Mouse (Mus musculus) brain, embryonic 18.5 days (tissue): ENCODE measurements around the gene Jph4.

Source experiments
- DNase-seq: peaks from one replicate; pipeline ENCODE4 v3.0.0-alpha.2; 2012; ENCODE audit warnings: low read depth, low spot score

Jph4 gene

DNA sequence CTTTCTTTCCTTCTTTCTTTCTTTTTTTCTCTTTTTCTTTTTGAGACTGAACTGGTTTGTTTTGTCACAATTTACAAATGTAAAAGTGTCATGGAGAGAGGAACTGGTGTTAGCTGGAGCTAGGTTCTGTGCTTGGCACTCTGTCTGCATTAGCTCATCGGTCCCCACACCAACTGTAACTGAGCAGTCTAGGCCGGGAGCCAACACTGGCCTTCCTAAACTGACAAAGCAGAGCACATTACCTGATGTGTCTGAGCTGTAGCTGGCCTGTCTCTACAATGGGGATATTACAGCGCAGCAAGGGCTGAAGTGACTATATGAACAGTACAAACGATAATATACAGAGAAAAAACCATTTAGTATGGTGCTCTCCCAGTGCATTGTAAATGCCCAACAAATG, 2.1 kb upstream of the Jph4 start:
- no peak for DNase-seq

DNA sequence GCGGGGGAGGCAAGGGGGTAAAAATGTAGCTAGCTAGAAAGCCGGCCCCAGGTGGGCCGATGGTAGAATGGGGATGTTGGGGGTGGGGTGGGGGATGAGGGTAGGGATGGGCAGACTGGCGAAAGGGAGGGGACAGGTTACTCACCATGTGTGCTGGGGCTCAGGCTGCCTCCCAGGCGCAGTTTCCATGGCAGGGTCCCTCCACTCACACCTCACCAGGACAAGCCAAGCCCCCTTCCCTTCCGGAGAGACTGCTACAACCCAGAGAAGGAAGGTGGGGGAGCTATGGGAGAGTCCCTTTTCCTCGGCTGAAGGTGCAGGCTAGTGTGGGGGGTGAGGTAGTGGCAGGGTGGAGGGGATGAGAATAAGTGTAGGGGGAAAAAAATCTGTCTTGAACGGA, 889 bp downstream of the Jph4 start:
- no peak for DNase-seq

DNA sequence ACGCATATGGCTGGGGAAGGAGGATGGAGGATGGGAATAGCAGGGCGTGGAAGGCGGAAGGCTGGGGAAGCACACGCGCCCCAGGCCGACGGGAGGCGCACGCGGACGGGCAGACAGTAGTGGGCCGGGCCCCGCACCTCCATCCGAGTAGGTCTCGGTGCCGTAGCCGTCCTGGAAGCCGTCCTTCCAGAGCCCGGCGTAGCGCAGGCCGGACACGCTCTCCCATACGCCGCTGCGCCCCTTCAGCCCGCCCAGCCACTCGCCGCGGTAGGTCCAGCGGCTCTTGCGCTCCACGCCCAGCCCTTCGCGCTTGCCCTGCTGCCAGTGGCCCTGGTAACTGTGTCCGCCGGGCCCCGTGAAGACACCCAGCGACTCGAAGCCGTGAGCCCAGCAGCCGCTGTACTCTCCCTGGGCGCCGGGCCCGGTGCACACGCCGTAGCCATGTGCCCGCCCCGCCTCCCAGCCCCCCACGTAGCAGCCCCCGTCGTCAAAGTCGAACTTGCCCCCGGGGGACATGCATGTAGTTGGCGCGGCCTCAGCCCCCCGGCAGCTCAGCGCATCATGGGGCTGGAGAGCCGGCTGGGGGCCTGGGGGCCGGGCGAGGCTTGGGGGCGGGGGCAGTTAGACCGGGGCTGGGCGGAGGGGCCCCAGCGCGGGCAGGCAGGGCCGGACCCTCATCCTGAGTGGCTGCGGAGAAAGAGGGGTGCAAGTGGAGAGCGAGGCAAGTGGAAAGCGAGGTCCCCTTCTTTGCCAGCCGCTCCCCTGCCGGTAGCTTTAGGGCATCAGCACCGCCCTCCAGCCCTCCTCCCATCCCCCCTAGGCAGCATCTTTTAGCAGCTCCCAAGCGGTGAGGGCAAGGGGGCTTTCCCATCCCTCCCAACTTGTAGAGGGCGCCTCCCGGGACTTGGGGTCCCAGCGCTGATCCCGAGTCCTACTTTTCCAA, 1.7 kb downstream of the Jph4 start:
- DNase-seq: no peak

DNA sequence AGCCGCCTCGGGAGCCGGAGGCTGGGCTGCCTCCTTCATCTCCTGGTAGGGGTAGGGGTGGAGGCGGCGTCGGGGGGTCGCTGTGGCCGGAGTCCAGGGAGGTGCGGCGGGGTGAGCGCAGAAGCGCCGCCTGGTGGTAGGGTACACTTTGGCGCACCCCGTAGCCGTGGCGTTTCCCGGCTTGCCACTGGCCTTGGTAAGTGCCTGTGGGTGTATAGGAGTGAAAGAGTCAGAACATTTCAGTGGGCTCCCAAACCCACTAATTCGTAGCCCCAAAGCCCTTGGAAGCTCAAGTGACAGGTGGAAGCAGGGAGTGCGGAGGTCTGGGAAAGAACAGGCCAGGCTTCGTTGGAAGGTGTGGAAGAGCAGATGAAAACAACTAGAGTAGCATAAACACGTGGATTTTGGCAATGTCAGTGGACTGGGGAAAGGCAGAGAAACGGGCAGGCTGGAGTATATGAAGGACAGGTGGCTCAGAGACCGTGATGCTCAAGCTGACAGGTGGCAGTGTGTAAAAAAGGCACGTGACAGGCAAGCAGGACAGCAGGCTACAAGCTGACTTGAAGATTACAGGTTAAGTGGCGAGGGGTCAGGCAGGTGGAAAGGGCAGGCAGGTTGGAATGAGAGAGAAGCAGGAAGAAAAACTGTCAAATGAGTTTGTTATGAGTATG, 2.6 kb downstream of the Jph4 start:
- no peak for DNase-seq

DNA sequence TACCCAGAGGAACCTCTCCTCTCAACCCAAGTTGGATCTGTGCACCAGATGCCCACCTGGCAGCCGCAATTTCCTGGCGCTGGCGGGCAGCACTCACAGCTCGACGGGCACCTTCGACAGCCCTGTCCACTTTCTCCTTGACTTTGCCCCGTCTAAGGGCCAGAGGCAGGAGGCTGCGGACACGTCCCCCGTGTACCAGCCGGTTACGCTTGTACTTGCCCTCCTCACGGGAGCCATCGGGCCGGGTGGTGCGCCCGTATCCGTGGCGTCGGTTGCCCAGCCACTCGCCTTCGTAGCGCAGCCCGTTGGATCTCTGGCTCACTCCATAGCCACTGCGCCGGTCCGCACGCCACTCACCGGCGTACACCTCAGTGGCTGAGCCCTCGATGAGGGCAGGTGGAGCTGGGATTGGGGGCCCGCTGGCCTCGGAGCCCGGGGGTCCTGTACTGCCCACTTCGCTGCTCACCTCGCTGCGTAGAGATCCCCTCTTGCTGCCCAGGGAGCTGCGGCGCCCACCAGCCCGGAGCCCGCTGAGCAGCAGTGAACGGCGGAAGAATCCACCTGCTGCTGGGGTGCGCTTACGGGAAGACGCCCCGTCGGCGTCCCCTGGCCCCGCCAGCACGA, 3.3 kb downstream of the Jph4 start:
- DNase-seq: no peak

DNA sequence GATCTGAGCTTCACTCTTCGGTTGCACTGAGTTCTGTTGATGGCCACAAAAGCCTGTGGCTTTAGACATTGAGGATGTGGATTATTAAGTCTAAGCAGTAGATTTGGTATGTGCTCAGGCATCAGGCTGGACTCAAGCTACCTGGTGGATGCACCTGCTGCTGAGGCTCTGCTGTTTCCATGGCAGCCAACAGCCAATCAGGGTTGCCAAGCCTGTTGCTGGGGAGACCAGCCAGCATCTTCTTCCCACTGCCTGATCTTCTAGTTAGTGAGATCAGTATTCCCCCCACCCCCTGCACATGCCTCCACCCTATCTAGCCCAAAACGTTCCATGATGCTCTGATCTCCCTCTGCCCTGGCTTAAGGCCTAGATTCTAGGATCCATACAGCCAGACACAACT, 5.0 kb downstream of the Jph4 start:
- DNase-seq: no peak

DNA sequence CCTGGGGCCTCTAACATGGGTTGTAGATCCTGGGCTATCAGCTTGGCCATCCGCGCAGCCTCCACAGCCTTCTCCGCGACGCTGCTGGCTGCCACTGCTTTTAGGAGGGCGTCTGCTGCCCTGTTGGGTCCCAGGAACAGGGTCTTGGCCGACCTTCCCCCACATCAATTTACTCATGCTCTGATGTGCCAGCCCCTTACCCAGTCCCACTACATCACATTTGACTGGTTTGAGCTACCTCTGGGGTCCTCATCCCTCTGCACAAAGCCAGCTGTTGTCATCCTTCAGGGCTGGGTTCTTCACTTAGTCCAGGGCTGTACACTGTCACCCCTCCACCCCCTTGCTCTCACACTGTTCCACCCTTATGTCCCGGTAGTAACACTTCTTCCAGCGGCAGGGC, 6.7 kb downstream of the Jph4 start:
- no peak for DNase-seq

DNA sequence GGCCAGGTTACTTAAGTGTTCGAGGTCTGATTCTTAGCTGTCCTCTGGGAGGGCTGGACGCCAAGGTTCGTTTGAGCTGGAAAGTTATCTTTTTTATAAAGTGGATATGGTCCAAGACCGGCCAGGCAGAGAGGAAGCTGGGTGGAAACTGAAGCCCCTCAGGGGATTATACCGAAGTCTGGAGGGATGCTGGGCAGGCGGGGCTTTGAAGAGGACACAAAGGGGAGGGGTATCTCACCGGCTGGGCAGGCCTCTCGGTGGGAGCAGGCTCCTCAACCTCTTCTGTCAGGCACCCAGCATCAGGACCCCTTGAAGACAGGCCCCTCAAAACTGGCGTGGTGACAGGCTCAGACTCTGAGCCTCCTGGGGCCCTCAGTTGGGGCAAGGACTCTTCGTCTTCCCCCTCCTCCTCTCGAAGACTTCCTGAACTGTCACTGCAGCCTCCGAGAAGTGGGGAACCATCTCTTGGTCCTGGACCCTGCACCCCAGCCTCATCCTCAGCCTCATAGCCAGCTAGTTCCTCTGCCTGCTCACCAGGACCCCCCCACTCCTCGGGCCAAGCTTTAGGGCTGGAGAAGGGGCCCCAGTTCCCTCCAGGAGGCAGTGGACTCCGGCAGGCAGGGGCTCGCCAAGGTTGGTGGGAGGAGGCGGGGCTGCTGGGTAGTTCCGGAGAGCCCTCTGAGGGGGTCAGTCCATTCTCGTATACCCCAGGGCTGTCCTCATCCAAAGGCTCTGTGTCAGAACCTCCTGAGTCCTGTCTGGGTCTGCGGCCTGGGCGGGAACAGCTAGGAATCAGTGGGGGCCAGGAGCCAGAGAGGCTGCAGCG, 7.5 kb downstream of the Jph4 start:
- no peak for DNase-seq

DNA sequence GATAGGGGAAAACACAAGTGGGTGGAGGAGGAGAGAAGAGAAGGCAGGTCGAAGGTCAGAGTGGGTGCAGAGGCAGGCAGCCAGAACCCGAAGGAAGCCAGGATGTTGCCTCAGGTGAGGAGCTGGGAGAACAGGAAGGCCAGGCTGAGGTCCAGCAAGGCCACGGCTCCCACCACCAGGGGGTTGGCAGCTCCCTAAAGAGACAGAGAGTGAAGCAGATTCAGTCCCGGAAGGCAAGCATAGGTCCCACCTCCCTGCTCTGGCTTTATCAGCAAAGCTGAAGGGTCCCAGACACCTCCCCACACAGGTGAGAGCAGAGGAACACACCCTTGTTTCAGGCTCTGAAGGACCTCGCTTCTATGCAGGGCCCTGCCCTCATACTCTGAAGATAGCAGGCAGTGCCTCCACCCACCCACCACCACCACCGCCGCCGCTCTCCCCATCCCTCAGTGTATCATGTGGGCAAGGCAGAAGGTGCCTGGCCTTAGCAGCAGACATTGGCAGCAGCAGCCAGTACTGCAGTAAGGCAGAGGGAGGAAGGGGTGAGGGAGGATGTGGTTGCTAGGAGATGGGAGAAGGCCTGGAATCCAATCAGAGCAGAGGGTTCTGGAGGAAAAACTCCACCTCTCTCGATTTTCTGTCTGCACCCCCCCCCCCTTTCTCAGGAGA, 8.4 kb downstream of the Jph4 start:
- DNase-seq: peak; percentile 84

DNA sequence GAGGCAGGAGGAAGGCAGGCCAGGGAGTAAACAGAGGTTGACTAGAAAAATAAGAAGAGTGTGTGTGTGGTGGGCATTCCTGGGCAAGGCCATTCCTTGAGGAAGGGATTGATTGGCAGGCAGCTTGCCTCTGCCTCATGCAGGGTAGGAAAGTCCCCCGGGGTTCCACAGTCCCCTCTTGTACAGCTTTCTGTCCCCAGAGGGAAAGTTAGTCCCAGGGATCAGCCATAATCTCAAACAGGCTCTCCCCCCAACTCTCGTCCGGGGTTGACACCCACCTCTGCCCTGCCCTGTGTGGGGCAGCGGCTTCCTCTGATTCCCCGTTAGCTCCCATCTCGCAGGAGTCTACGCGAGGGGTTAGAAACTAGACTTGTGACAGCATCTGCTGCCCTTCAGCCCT, 9.7 kb downstream of the Jph4 start:
- no peak for DNase-seq

DNA sequence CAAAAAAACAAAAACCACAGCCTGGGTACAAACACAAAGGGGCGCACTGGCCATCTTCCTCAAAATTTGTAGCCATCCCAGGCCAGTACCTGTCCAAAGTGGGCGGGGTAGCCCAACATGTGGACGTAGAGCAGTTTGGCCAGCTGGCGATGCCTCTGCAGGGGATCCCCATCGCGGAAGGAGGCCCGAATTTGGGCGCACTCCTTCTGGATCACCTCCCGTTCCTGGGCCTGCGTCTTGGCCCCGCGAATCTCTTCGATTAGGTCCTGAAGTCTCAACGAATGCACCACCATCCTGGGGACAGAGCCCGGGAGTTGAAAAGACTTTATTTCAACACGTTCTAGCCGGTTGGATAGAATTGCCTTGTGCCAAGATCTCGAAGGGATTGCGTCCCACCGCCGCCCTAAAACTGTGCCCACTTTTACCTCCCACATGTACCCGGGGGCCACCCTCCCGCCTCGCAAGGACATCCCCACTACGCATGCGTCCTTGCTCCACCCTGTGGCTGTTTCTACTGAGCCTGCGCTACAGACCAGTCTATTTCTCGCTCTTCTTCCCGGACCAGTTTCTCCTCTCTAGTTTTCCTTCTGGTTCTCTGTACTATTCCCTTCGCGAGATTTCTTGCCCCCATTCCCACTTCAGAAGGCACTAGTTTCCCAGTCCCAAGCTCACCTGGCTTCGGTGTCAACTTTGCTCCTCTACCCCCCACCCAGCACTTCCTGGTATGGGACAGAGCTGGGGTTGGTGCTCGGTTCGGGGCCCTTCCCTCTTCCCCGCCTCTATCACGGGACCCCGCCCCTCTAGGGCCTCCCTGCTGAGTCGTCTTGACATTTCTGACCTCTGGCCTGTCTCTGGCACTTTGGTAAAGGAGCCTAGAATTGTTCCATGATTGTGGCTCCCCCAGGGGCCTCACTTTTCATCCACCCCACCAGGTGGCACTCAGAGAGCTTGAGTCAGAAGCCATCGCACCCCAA, 10.6 kb downstream of the Jph4 start, which contains the start of gene Ap1g2:
Ap1g2 (minus strand) TSS at position 758 of the 974 bp plus-strand sequence.
- DNase-seq: peak; percentile 78

DNA sequence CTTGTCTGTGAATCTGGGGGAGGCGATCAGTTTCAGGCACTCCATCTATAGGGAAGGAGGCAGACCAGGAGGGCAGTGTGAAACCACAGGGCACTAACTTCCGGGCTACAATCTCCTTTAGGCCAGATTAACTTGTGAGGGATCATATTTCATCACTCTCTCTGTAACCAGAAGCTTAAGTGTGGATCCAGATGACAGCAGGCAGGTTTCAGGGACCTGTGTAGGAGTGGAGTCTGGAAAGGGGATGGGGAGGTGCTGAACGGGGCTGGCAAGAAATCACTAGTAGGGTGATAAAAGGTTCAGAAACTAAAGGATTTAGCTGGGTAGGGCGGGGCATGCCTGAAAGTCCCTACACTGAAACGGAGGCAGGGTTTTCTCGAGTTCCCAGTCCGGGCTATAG, 11.3 kb downstream of the Jph4 start:
- no peak for DNase-seq

DNA sequence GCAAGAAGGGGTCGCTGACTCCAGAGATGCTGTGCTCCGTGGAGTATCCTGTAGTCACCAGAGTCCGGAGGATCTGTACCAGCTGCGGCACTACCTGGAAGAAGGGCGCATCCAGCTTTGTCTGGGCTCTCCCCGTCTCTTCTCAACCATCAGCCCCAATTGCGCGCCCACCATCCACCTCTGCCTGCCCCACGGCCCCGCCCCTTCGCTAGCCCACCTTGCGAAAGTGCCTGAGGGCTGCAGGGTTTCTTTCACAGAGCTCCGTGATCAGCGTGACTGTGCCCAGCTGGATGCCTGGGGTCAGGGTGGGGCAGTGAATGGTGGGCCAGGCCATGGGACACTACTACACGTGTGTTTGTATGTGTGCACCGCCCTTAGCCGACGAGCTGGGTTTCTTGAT, 12.4 kb downstream of the Jph4 start:
- DNase-seq: no peak

DNA sequence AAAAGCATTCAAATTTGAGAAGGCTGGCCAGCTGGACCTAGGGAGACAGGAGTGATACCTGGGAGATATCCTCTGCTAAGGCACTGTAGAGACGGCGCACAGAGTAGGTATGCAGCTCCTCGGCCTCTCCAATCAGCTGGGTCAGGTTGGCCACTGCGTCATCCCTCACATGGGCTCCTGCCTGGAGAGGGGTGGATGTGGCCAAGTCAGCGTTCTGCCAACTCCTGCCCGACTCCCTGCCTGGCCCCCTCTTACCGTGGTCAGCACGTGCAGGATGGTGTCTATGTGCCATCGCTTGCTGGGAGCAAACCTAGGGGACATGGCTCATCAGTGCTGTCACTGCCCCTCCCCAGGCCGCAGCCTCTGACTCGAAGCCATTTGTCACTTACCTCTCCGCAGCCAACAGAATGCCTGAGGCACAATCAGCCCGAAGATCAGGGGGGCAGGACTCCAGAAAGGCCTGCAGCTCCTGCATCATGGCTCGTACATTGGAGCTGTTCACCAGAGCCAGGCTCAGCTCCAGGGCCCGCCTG, 14.4 kb downstream of the Jph4 start:
- DNase-seq: no peak

DNA sequence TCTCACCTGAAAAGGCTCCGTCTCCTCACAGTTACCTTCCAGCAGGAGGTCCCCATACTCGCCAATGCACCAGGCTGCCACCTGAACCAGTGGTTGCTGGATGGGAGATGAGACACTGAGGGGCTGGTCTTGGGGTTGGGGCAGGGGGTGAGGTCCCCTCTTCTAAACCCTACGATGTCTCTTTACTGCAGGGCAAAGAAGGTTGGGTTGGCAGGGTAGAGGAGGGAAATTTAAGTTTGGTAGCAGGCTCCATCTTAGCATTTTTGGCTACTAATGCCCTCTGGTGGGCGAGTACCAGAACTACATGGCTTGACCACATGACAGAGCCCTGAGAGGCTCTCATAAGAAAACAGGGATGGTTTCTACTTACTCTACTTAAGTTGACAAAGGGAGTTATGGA, 15.1 kb downstream of the Jph4 start:
- no peak for DNase-seq

DNA sequence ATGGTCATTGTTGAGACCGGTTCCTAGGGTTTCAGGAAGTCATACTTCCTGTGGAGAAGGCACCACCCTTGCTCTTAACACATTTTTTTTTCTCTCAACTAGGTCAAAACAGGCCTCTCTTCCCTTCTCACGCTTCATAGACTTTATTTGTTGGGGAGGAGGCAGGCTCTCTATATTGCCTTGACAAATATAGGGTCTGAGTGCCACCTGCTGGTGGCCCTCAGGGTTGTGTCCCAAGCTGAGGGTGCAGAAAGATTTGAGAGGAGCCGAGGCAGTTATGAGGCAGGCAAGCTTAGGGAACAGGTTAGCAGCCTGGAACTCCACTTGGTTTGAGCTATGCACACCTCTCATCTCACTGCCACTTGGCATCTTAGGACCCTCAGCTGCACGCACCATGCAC, 18.7 kb downstream of the Jph4 start:
- no peak for DNase-seq

DNA sequence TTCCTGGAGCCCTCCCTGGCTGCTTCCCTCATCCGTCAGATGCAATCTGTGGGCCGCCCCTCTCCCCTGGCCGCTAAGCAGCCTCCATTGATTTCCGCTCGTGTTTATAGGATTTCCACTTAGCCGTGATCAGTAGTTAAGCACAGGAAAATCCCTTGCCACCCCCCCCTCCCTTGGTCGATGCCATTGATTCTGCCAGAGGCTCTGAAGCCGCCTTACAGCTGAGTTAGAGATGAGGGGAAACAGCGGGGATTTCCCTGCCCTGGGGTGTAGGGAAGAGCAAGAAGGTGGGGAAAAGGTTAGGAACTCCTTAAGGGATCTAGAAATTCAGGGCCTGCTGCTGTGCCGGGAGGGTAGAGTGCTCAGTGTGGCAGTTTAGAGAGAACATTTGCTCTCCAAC, 19.1 kb downstream of the Jph4 start:
- DNase-seq: no peak

DNA sequence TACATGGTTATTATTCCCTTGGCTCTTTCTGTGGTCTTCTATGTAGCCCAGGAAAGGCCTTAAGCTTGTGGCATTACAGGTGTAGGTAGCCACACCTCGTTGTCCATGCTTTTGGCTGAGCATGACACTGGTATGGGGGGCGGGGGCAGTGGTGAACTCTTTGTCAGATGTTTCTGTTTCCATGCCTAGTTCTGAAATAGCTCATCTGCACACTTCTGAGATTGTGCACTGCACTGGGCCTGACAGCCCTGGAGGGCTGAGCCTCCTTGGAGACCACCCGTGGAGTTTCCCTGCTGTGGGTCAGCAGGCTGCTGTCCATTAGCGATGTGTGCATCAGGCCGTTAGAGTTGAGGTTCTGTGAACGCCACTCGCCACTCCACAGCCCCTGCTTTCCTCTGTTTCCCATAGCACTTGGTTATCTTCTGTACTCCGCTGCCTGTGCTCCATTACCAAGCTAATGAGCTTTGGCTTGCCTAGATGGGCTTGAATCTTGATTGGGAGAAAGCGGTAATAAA, 20.1 kb downstream of the Jph4 start:
- no peak for DNase-seq

DNA sequence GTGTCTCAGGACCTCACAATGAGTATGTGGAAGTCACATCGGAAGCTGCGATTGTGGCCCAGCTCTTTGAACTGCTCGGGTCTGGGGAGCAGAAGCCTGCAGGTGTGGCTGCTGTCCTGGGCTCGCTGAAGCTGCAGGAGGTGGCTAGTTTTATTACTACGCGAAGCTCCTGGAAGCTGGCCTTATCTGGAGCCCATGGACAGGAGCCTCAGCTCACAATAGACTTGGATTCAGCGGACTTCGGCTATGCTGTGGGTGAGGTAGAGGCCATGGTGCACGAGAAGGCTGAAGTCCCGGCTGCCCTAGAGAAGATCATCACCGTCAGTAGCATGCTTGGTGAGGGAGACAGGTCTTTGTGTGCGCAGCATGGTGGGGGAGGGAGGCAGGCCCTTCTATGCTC, 21.1 kb downstream of the Jph4 start:
- DNase-seq: no peak
